Mouse (Mus musculus) retina, postnatal 1 day (tissue): Measurements from ENCODE around the gene Thoc3.

Experiments used
- DNase-seq: peaks from one replicate; pipeline ENCODE4 v3.0.0-alpha.2; 2012

Gene Thoc3

GRCm38 (mm10) chr13:54439912-54440311 is 28.7 kb downstream of the Thoc3 start:
- DNase-seq = no peak

GRCm38 (mm10) chr13:54438814-54439213 is 29.8 kb downstream of the Thoc3 start:
- DNase-seq = no peak

GRCm38 (mm10) chr13:54437083-54437482 is 31.6 kb downstream of the Thoc3 start:
- DNase-seq = no peak

GRCm38 (mm10) chr13:54436666-54437065 is 32.0 kb downstream of the Thoc3 start:
- DNase-seq = no peak

- no peak for DNase-seq
These were observed 37.5 kb downstream of the Thoc3 start for GRCm38 (mm10) chr13:54431161-54431560.

- DNase-seq = no peak
These were observed 38.6 kb downstream of the Thoc3 start for GRCm38 (mm10) chr13:54430051-54430450.

GRCm38 (mm10) chr13:54428771-54429170 is 39.9 kb downstream of the Thoc3 start:
- DNase-seq = no peak

GRCm38 (mm10) chr13:54426781-54427655 is 41.6 kb downstream of the Thoc3 start:
- peak; percentile 36 for DNase-seq

GRCm38 (mm10) chr13:54425269-54425668 is 43.4 kb downstream of the Thoc3 start:
- DNase-seq = peak; percentile 29

GRCm38 (mm10) chr13:54420226-54420625 is 48.4 kb downstream of the Thoc3 start:
- DNase-seq = peak; percentile 67

GRCm38 (mm10) chr13:54418781-54419327 is 49.8 kb downstream of the Thoc3 start:
- peak; percentile 77 for DNase-seq

GRCm38 (mm10) chr13:54415059-54415458 is 53.6 kb downstream of the Thoc3 start:
- no peak for DNase-seq

- peak; percentile 37 for DNase-seq
These were observed 55.9 kb downstream of the Thoc3 start for GRCm38 (mm10) chr13:54412721-54413120.

- DNase-seq = peak; percentile 74
These were observed 56.4 kb downstream of the Thoc3 start for GRCm38 (mm10) chr13:54412236-54412635.

GRCm38 (mm10) chr13:54411656-54412055 is 57.0 kb downstream of the Thoc3 start:
- DNase-seq = no peak
